Mouse (Mus musculus) cerebellum, postnatal 25 days (tissue): ENCODE measurements around the gene Znrf3.
"Not testable (repeated sequence)": the region's sequence is repeated elsewhere in the genome, so short reads cannot be mapped to it uniquely, and the experiment has no call there.

Experiments
- DNase-seq, 2 experiments: peaks; one replicate each; pipeline ENCODE4 v3.0.0; 2021; ENCODE audit warnings: mixed read lengths in 2 of 2

The Znrf3 gene

DNA sequence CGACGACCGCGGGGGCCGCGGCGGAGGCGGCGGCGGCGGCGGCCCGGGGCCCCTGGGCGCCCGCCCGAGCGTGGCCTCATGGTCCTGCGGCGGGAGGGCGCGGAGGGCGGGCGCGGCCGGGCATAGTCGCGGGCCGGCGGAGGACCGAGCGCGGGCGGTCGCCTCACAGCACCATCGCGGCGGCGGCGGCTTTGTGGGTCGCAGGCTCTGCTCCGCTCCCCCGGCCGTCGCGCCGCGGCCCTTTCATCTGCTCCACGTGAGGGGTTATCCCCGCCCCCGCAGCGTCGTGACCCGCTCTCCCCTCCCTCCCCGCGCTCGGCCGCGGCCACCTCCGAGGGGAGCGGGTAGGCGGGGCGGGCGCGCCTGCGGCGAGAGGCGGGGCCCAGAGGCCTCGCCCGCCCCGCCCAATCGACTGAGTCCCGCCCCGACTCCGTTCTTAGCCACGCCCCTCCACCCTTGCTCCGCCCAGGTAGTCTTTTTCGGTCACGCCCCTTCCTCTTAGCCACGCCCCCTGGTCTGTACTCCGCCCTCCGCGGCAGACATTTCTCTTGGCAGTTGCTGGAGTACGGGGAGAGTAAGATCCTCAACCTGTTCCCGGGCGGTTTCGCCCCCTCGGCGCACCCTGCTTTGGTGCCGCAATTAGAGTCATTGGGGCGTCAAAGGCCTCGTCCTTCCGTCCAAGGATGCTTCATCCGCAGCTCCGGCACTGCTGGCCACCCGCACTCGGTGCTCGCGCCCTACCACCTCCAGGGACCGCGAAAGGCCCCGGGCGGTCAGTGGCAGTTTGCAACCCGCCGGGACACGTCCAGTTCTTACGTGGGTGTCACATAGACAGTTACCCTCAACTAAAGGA lies at the start of gene Znrf3:
Znrf3 (minus strand) TSS at position 249 of the 853 bp plus-strand sequence.
- DNase-seq, result peak; percentile 91 to 97

DNA sequence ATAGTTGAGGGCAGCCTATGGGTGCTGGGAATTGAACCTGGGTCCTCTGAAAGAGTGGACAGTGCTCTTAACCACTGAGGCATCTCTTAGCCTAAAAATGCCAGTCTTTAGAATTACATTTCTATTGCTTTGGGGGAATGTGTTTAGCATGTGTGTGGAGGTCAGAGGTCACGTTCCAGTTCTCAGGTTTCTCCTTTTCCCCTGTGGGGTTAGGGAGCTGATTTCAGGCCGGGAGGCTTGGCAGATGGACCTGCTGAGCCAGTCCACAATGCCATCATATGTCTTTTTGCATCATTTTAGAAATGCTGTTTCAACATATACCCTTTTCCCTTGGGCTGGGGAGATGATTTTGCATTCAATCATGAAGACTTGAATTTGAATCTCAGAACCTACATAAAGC lies 49.2 kb upstream of the Znrf3 start:
- DNase-seq, result no peak

DNA sequence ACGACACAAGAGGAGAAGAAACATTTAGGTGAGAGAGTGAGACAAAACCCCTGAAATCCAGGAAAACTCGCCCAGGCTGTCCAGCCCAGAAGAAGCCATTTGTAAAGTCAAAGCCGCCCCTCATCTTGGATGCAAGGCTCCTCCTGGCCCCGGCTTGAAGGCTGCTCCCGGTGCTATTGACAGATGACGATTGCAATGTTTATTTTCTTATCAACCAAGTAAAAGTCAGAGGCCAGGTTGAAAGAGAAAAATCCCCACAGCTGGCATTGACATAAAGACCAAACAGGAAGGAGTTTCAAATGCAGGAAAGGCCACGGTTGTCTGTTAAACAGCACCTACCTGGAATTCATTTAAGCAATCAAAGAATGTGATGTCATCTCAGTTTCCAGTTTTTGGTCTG lies 47.3 kb upstream of the Znrf3 start:
- DNase-seq, result no peak

DNA sequence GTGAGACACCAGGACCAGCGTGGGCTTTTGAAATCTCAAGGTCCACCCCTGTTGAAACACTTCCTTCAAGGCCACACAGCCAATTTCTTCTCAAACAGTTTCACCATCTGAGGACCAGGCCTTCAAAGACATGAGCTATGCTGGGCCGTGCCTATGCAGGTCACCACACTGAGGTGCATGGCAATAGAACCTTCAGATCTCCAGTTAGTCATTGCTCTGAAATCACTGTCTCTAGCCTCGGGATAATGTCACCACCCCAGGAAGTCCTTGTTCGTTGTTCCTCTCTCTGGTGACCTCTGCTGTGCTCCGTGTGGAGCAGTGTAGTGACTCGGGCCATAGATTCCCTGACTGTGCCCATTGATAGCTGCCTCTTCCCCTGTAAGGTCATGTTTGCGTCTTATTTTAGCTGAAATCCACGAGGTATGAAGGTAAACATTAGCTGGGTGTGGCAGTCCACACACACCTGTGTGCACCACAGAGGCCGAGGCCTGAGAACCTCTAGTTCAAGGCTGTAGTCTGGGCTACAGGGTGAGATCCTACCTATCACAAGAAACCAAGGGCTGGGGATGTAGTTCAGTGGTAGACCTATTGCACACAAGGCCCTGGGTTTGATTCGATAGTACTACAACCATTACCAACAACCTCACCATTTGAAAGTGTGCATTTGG lies 46.5 kb upstream of the Znrf3 start:
- DNase-seq, result no peak

DNA sequence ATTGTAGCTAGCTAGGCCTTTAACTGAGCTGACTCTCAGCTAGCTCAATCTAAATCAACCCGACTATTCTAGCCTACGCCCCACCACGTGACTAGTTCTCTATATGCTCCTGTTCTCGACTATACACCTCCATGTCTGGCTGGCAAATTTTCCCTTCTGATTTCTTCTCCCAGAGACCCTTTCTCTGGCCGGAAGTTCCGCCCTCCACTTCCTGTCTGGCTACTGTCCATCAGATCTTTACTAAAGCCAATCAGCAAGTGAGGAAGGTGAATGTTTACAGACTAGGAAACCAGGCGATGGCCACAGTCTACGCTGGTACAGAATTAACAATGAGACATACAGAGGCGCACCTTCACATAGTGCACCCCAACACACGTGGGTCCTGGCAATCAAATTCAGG lies 44.8 kb upstream of the Znrf3 start:
- not testable (repeated sequence) for DNase-seq

DNA sequence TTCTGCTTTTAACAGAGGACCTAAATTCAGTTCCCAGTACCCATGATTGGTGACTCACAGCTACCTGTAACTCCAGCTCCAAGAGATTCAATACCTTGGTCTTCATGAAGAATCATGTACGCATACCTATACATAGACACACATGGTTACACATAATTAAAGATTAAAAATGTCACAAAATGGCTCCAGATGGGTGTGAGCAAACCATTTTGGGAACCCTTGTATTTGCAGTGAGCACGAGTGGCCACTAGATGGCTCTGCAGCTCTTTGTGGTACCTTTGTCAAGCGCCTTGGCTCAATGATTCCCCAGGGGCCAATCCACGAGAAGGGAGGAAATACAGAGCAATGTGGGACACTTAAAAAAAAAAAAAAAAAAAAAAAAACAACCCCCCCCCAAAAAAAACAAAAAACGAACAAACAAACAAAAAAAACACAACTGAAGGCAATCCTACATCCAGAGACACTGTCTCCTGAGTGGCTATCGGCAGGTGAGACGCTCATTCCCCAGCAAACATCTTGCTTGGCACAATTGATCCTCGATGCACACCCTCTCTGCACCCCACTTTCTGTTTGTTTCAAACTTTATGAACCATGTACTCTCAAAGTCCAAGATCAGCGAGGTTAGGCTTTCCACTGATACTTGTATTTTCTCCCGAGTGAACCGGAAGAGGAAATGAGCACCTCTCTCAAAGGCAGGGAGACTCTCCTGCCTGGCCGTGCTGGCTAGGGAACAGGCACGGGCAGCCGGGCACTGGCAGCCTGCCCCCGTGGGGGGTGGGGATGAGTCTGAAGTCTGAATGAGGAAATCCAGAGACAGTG lies 40.8 kb upstream of the Znrf3 start:
- peak; percentile 87 to 91 for DNase-seq

DNA sequence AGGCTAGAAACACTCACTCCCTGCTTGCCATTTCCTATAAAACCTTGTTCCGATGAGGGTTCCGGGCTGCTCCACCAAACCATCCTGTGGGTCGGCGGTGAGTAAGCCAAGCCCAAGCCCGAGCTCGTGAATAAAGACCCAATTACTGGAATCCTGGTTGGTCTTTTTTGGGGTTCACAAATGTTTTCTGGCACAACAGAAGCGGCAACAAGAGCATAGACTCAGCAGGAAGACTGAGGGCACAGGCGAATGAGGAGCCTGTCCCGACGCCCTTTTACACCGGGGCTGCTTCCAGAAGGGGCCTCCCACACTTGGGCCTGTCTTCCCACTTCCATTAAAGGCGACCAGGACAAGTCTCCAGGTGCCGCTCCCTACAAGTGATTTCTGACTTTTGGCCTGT lies 37.9 kb upstream of the Znrf3 start:
- no peak for DNase-seq

DNA sequence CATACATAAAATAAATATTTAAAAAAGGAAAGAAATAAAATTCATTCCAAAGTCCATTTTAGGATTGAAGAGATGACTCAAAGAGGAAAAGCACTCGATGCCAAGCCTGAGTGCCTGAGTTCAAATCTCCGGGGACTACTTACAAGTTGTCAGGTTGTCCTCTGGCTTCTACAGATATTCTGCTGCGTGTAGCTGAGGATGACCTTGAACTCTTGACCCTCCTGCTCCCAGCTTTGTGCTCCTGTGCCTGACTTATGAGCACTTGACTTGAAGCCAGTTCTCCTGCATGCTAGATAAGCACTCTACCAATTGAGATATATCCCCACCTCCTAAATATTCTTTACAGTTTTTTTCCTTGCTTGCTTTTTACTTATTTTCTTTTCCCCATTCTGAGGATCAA lies 34.2 kb upstream of the Znrf3 start:
- no peak for DNase-seq

DNA sequence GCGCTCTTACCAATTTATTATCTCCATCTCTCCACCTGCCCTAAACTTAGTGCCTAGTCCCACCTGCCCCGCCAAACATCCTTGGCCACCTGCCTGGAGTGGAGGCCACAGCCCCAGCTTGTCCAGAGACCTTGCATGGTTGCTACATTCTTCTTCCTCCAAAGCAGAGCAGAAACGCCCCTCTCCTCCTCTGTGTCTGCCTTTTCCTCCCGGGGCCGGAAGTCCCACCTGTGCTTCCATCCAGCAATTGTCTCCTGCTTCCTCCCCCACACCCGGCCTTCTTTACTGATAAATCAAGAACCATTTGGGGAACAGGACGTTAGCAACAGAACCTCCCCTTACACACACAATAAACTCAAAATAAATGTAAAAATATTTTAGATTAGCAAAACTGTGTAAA lies 33.5 kb upstream of the Znrf3 start:
- DNase-seq, result no peak

DNA sequence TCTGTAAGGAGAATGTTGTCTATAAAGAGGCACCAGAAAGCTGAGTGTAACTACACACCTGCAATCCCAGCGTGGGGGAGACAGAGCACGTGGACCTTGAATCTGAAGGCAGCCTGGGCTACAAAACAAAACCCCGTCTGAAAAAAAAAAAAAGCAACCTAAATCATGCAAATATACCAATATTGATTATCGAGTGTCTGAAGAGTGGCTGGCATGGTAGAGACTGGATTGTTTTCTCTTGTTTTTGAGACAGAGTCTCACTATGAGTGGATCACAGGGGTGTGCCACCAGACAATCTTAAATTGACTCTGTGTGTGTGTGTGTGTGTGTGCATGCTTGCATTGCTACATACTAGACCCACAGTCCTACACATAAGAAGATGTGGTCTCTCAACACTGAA lies 32.2 kb upstream of the Znrf3 start:
- DNase-seq, result no peak

DNA sequence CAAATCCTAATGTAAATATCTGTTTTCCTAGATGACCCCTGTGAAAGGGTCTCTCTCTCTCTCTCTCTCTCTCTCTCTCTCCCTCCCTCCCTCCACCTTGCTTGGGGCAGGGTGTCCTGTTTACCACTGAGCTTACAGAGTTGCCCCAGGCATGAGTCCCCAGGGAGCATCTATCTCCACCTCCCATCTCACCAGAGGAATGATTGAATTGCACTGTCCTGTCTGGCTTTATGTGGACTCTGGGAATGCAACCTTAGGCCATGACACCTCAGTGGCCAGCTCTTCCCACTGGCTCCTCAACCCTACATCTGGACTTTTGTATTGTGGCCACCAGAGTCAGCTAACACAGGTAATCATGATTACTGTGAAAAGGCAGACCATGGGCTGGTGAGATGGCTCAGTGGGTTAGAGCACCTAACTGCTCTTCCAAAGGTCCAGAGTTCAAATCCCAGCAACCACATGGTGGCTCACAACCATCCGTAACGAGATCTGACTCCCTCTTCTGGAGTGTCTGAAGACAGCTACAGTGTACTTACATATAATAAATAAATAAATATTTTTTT lies 31.0 kb upstream of the Znrf3 start:
- not testable (repeated sequence) for DNase-seq

DNA sequence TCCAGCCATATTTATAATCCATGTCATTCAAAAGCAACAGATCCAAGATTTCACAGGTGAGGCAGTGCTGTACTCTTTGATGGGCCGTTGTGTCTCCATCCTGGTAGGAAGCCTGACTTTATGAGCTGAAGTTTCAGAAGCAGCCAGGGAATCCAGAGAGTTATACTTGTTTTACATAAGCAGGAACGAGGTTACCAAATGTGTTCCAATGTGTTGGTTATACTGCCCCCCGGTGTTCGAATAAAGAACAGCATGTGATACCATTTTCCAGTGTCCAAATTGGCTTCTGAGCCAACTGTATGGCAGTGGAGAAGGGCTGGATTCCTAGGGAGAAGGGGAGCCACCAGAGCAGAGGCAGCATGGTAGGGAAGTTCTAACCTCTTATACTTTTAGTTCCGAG lies 29.5 kb upstream of the Znrf3 start:
- DNase-seq, result peak; percentile 68 to 82

DNA sequence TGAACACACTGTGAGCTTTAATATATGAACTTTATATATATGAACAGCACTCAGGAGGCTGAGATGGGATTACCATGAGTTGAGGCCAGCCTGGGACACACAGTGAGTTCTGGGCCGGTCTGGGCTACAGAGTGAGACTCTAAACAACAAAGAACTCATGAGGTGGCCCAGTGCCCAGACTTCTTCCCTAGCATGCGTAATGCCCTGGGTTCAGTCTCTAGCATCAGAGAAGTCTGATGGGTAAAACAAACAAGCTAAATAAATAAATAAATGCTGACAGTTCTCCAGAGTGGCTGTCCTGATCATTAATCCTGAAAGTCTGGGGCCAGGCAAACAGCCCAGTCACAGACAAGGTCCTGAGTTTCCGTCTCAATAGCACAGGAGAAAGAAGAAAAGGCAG lies 25.4 kb upstream of the Znrf3 start:
- DNase-seq, result no peak

DNA sequence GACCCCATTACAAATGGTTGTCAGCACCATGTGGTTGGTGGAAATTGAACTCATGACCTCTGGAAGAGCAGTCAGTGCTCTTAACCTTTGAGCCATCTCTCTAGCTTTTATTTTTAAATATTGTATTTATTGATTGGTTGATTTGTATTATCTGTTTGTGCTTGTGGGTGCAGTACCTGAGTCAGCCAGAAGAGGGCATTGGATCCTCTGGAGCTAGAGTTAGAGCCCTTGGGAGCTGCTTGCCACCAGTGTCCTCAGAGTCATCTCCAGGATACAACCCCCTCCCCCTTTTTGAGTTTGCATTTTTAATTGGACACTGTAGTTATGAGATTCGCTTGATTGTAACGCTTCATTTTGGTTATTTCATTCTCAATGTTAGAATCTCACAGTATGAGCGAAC lies 24.4 kb upstream of the Znrf3 start:
- peak; percentile 40 to 61 for DNase-seq

DNA sequence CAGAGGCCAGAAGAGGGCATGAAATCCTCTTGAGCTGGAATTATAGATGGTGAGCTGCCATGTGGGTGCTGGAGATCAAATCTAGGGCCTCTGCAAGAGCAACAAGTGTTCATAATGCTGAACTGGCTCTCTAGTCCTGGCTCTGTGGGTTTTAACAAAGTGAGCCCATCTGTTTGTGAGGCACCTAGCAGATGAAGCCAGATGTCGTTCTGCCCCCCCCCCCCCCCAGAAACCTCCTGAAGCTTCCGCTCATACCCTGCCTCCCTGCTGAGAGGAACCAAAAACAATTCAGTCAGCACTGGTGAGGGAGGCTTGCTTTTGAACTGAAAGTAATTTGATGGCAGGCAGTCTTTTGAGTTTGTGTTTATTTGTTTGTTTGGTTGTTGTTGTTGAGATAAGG lies 23.8 kb upstream of the Znrf3 start:
- no peak for DNase-seq

DNA sequence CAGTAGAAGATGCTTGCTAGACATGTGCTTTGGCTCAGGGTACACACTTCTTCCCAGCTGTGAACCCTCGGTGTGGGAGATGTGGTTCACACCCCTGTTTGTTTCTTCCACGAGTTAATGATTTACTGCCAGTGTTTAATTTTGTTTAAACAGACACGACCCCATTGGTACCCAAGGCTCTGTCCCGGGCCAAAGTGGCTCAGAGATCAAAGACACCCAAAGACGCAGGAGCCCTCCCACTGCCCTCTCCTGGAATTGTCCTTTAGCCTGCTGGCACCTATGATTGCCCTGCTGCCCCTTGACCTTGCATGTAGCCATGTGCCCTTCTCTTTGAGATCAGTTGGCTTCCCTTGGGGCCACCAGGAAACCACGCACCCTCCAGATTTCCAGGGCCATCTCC lies 7.3 kb upstream of the Znrf3 start:
- DNase-seq, result no peak

DNA sequence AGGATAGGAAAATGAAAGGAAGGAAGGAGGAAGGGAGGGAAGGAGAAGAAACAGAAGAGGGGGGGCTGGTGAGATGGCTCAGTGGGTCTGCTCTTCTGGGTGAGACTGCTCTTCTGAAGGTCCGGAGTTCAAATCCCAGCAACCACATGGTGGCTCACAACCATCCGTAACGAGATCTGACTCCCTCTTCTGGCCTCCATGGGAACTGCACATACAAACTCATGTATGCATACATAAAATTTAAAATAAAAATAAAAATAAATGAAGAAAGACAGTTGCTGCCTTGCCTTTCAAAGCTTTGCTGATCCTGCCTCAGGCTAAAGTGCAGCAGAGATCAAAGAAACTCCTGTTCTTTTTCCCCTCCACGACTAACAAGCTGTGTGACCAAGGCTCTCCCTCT lies 6.7 kb upstream of the Znrf3 start:
- DNase-seq, result peak in 1 of 2 experiments; percentile 30

DNA sequence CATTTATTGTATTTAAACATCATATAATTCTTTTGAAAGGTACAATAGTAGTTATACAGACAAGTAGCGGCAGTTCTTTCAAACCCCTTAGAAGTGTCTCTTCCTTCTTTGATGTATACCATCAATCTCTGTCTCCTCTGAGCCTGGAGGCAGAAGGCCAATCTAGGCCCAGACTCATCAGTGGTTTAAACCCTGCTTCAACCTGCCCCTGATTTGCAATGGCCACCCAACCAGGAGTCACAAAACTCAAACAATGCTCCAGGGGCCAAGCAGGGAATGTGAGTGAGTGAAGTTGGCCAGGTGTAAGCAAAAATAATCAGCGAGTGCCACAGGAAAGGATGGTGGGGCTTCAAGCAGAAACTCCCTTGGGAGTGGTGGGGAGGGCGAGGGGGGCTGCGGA lies 6.1 kb upstream of the Znrf3 start:
- DNase-seq, result no peak

DNA sequence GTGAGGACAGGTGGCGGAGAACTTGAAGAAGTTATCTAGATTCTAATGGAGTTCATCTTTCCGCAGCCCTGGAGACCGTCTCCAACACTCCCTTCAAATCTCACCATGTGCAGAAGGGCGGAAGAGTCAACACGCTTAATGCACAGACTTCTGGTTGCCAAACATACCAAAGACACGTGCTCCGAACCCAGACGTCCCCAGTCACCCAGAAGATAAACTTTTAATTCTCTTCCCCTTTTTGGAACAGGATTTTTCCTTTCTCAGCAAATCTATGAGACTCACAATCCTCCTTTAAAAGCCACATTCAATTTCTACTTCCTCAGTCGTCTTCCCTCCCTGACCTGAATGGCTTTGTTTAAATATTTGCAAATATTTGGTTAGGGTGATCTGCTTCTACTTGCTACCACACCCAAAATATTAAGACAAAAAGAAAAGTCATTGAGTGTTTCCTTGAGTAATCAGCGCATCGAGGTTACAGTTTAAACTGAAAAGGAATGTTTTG lies 856 bp upstream of the Znrf3 start:
- DNase-seq, result no peak

DNA sequence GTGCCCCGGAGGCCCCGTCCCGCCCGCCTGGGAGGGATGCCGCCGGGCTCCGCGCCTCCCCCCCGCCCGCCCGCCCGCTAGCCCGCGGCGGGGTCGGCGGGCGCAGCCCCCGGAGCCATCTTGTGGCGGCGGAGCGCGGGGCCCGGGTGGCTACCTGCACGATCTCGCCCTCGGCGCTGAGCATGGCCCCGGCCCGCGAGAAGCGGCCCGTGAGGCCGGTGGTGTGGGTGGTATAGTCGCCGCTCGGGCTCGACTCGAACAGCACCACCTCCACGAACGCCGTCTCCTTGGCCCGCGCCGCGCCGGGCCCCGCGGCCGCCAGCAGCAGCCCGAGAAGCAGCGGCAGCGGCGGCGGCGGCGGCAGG lies 431 bp downstream of the Znrf3 start:
- peak; percentile 56 to 62 for DNase-seq

DNA sequence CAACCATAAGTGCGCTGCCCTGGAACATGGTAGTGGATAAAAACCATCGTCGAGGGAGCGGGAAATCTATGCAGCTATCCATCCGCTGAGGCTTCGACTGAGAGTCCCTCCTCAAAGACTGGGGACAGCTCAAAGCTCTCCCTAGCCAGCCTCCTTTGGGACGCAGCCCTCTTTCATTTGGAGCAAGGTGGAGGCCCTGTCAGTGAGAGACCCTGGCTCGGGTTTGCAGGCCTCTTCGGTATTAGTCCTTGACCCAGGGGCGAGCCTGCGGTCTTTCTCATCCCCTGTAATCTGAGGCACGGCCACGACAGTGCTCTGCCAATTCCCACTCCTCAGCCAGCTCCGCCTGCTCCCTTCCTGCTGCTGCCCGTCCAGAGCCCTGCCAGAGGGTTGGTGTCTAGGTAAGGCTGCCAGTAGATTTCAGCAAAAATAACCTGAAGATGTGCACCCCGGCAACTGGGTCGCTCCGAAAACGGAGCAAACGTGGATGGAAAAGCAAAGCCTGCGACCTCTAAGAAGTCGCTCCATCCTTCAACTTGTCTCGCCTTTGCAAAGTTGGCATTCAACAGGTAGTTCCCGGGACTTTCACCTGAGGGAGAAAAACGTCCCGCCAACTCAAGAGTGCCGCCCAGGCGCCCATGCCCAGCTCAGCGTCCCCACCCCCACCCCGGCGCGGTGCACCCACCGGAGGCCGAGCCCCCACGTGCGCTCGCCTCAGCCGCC lies 975 bp downstream of the Znrf3 start:
- DNase-seq, result peak; percentile 46 to 51

DNA sequence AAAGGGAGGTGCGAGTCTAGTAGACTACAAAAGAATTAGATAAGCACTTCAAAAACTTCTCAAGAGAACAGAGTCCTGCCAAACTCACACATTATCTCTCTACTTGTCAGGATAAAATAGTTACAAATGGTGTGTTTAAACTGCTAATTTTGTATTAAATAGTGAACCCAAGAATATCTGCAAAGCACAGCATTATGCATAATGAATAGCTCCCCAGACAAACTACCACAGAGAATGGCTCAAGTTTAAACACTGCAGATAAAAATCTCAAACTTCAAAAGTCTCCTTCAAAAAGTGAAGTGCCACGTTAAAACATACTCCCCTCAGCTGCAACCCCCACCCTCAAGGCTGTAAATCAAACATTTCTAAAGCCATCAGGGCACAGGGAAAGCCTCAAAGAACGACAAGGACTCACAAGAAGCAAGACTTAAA lies 2.0 kb downstream of the Znrf3 start:
- no peak for DNase-seq
